Mouse (Mus musculus): ENCODE data around the gene Fbxo8.

The Fbxo8 gene

DNA sequence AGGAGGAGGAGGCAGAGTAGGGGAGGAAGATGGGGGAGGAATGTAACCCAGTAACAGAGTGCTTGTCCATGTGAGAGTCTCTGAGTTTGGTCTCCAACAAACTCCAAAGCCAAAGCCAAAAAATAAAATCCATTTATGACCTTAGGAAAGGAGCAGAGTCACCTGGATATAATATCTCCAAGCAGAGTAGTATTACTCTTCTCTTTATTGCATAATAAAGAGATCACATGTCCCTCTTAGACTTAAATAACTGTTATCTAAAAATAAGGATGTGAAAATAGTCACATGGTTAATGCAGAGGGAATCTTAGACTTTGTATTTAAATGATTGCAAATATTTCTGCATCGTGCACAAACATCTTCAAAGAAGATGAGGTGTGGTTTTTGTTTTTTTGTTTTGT, 63.3 kb downstream of the Fbxo8 start:
- DNase-seq (ENCODE audit: low spot score): no peak

DNA sequence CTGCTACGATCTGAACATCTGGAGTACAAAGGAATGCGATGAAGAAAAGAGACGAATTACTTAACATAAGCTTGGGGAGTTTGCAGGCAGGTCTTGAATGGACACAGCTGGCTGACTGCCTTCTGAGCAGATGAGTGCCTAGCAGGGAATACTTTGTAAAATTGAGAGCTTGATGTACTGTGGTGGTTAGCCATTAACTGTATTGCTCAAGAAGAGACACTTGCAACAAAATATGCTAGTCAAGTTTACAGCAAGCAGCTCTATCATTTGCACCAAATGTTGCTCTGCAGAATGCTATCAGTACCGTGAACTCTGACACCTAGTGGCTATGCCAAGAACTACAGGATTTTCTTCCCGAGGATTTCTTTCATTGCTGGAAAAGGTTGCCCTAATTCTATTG, 64.1 kb downstream of the Fbxo8 start:
- no peak for DNase-seq (ENCODE audit: low spot score)

DNA sequence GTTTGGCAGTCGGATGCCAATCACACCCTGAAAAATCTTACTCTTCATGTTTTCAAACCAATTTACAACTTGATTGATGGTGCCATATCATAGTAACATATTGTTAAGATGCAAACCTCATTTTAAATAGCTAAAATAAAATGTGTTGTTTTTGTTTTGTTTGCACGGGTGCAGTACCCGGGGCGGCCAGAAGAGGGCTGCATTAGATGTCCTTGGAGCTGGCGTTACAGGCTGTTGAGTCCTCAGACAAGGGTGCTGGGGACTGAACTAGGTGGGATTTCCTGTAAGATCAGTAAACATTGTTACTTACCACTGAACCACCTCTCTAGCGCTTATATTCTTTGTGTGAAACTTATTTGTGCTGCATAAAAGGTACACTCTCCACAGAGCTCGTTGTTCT, 65.4 kb downstream of the Fbxo8 start:
- DNase-seq (ENCODE audit: low spot score): no peak

DNA sequence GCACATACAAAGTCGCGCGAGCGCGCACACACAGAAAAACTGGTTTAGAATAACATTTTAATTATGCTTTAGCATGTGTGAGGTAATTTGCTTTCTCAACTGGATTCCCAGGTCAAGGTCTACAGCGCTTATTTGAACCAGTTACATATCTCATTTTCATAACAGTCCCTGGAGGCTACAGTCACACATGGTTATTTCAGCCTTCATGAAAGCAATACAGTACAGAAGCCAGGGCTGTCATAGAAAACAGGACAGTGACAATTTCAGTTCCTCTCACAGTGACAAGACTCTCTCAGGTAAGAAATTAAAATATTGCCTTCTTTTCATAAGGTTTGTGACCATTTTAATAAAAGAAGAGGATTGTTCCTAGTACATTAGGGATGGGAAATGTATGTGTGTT, 66.4 kb downstream of the Fbxo8 start:
- no peak for DNase-seq (ENCODE audit: low spot score)

DNA sequence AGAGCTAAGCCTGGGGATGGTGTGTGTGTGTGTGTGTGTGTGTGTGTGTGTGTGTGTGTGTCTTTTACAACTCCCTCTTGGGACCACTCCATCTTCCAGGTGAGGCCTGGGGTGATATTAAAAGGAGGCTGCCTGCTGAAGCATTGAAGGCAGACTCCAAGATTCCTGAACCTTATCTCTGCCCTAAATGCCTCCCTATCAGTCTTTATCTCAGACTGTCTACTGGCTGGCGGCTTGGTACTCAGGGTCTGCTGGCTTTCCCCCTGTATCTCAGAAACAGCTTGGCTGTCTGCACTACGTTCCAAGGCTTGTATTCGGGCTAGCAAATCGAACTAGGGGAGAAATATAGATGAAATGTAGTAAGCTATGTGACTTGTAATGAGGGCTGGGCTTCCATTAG, 68.2 kb downstream of the Fbxo8 start:
- no peak for DNase-seq (ENCODE audit: low spot score)

DNA sequence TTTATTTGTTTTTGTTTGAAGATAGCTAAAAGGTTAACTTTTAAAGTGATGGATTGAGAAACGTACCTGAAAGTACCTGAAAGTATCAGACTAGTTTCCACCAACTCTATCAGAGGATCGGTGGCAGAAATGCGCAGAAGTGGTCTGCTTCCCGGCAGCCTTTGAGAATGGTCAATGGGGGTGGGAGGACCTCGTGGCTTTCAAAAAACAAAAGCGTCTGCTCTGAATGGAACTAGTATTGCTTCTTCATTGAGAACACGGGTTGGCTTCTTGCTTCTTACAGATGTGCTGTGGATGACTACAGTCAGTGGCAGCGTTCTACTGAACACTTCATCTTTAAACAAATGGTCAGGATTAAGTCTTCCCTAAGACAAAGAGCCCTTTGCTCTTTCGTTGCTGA, 68.7 kb downstream of the Fbxo8 start:
- no peak for DNase-seq (ENCODE audit: low spot score)

DNA sequence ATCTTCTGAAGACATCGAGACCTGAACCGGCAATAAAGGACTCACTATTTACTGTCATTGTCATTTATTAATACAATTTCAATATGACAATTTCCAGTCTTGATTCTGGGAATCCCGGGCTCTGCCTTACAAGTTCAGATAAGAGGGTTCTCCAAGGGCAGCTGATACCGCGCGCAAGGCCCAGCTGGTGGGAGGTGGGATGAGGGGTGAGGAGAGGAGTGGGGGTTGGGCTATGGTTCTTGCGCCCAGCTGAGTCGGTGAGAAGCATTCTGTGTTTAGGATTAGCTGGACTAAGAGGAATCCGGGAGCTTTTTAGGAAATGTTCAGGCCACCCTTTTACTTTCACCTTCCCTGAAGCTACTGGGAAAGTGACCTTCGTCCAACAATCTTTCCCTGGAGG, 69.8 kb downstream of the Fbxo8 start:
- DNase-seq (ENCODE audit: low spot score): no peak

DNA sequence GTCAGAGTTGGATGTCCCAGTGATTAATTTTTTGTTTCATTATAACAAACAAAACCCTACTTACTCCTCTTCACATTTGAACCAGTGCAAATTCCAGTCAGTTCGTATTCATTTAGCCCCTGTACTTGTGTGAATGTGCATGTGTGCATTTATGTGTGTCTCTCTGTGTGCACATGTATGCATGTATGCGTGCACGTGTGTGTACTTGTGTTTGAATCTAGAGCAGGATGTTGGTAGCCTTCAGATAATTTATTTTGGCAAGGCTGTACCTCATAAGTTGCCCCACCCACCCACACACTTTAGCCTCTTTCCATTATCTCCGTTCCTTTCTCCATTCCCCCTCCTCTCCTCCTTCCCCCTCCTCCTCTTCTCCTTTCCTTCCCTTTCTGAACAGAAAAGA, 70.2 kb downstream of the Fbxo8 start:
- DNase-seq (ENCODE audit: low spot score): no peak

DNA sequence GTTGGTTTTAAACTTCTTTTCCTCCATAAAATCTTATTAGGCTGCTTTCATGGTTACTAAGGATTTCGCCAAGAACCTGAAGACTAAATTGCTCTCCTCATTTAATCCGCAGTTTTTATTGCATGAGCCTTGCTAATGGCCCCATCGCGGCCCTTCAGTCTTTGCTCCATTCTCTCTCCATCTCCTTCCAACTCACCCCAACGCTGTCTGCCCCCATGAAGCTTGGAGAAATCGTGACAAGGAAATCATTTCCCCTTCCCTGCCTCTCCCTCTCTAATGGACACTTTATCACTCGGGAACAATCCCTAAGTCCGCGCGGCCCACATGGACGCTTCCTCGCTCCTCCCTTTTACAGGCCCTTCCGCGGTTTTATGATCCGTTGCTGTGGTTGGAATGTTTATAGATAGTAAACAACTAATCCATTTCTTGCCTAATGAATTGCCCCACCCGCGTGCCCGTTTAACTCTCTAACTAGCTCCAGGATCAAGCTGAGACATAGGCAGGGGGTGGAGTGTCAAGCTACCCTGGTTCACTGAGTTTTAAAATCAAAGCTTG, 71.7 kb downstream of the Fbxo8 start:
- DNase-seq (ENCODE audit: low spot score): no peak

DNA sequence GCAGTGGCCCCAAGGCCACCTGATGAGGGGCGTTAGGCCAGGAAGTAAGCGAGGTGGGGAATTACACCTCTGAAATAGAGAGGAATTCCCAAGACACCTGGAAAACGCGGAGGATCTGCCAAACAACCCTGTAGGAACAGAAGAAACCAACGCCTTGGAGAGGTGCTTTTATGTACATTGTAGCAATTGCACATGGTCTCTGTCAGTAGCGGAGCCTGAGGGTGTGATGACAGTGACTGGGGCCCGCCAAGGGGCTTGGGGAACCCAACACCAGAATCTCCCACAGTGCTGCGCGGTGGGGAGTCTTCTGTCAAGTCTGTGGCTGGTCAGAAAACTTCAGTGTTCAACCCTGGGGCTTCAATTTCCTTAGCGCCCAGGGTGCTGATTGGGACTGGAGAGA, 72.5 kb downstream of the Fbxo8 start:
- no peak for DNase-seq (ENCODE audit: low spot score)

DNA sequence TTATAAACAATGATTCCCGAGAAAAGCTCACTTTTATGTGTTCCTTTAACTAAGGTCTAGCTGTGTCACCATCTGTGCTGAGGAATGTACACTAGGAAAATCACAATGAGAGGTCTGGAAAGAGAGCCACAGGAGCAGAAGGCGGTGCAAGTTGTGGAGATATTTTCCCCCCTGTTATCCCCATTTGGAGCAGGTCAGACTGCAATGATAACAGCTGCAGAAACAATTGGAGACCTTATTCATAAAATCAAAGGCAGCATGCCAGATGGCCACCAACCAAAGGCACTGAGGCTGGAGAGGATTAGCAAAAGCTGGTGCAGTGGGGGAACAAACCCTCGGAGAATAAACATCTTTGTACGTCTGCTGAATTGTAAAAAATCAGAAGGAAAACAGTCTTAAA, 78.3 kb downstream of the Fbxo8 start:
- no peak for DNase-seq (ENCODE audit: low spot score)

DNA sequence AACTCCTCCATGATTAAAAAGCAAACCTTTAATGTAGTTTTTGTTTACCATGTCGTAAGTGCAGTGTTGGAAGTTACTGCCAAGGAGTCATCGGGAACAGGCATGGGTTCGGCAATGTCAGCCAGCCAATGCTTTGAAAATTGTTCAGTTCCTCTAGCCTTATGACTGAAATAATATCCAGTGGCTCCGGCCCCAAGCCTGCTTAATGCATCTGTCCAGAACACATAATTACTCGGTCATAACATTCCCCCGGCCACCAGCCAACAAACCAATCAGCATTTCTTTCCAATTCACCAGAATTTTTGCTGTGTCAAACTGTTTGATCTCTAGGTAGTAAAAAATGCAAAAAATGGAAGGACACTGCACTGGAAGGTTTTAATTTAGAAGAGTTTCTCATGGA, 88.4 kb downstream of the Fbxo8 start:
- DNase-seq (ENCODE audit: low spot score): no peak
